Mouse (Mus musculus) erythroblast, embryonic 14.5 days (primary cell): Measurements from ENCODE around the gene Serinc1.

Experiments
- GATA1 ChIP-seq: IDR thresholded peaks from 2 replicates; pipeline ENCODE4 v1.6.1; 2012; ENCODE audit warnings: low read length, inconsistent platforms, mixed read lengths
- TAL1 ChIP-seq: IDR thresholded peaks from 3 replicates; pipeline ENCODE4 v1.6.1; 2012; ENCODE audit warnings: low read length, inconsistent platforms, mixed read lengths

DNA sequence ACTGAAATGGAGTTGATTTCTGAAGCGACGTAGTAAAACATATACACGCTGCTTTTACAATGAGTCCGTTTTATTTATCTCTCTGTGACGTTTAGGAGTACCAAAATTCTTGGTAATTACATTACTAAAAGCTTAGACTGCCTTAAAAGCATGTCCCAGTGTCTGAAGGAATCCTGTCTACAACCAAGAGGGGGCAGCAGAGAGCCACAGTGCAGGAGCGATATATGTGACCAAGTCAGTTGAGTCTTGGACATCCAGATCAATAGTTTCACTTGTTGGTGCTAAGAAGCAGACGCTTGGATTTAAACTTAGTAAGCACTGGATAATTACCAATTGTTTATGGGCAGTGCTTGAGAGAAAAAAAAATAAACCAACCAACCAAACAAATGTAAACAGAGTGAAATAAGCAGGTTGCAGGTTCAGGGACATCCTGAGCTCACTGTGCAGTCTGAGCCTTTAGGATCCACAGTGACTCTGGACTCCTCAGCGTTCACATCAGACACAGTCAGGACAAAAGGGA lies 38.9 kb upstream of the Serinc1 start:
- TF ChIP-seq GATA1, result no peak
- TF ChIP-seq TAL1, result no peak
